Mouse (Mus musculus) CH12.LX (cell line): ENCODE measurements at regions not wholly inside any gene's neighbourhood (a gene's known extent, or its start where the extent isn't known, plus 50 kb on each side); places are given as distances from the start of the nearest gene placed in this dataset.

Experiments used
- DNase-seq: peaks from one replicate; pipeline ENCODE4 v3.0.0-alpha.2; 2013; ENCODE audit errors: extremely low read depth
- H3K27ac ChIP-seq: 2 replicates; pipeline ENCODE4 v1.5.1; 2012; ENCODE audit warnings: low read depth, mild to moderate bottlenecking, control low read depth, moderate library complexity; ENCODE audit not compliant: insufficient read depth
- H3K27me3 ChIP-seq: replicated peaks from 2 replicates; pipeline ENCODE3; 2012; ENCODE audit warnings: inconsistent platforms
- H3K36me3 ChIP-seq, 2 experiments: replicated peaks in 1 of 2; 2 replicates each; pipeline versions ENCODE3 to v1.6.1; 2012; ENCODE audit warnings: inconsistent platforms in 1 of 2, low read length in 1 of 2, mild to moderate bottlenecking in 1 of 2, mixed read lengths in 1 of 2, moderate library complexity in 1 of 2; ENCODE audit not compliant: control insufficient read depth in 1 of 2, insufficient read depth in 1 of 2
- H3K4me1 ChIP-seq, 2 experiments: 2 replicates each; pipeline ENCODE4 v1.6.1; 2012; ENCODE audit warnings: inconsistent platforms in 1 of 2, moderate library complexity in 1 of 2; ENCODE audit not compliant: insufficient read depth in 2 of 2, control insufficient read depth in 1 of 2
- H3K4me2 ChIP-seq: 2 replicates; pipeline ENCODE4 v1.6.1; 2012; ENCODE audit warnings: low read depth, mild to moderate bottlenecking, control low read depth; ENCODE audit not compliant: poor library complexity, insufficient read depth, severe bottlenecking
- H3K4me3 ChIP-seq, 3 experiments: fragments of 150-350 bp in 1 of 3; sonication (generic) in 1 of 3; replicated peaks in 1 of 3; 2 replicates each; pipeline versions ENCODE3 to v1.5.1; 2011 to 2012; ENCODE audit warnings: low read depth in 2 of 3, low read length in 2 of 3, mild to moderate bottlenecking in 2 of 3, moderate library complexity in 2 of 3, control low read depth in 1 of 3, improper control_type of control experiment in 1 of 3, inconsistent platforms in 1 of 3, mixed read lengths in 1 of 3; ENCODE audit not compliant: poor library complexity in 1 of 3
- H3K79me2 ChIP-seq: replicated peaks from 2 replicates; pipeline ENCODE4 v1.6.1; 2012; ENCODE audit warnings: mild to moderate bottlenecking, moderate library complexity; ENCODE audit not compliant: control insufficient read depth, poor library complexity, insufficient read depth, severe bottlenecking; ENCODE audit errors: extremely low read depth
- H3K9ac ChIP-seq: 2 replicates; pipeline ENCODE4 v1.6.1; 2012; ENCODE audit warnings: low read depth, mild to moderate bottlenecking, control low read depth, moderate library complexity; ENCODE audit not compliant: insufficient read depth
- H3K9me3 ChIP-seq: replicated peaks from 2 replicates; pipeline ENCODE3; 2012; ENCODE audit warnings: low read length, inconsistent platforms, mixed read lengths
- BHLHE40 ChIP-seq: IDR thresholded peaks from 2 replicates; pipeline ENCODE4 v1.6.1; 2011; ENCODE audit warnings: mild to moderate bottlenecking, low read depth, low read length, improper control_type of control experiment
- CHD2 ChIP-seq: IDR thresholded peaks from 2 replicates; pipeline ENCODE4 v1.6.1; 2011; ENCODE audit warnings: low read length, improper control_type of control experiment
- CTCF ChIP-seq, 2 experiments: IDR thresholded peaks in 1 of 2; conservative IDR thresholded peaks in 1 of 2; 2 replicates each; pipeline ENCODE4 v1.5.1; 2011 to 2012; ENCODE audit warnings: low read depth in 2 of 2, low read length in 2 of 2, improper control_type of control experiment in 1 of 2, inconsistent platforms in 1 of 2, mild to moderate bottlenecking in 1 of 2, moderate library complexity in 1 of 2
- GABPA ChIP-seq: IDR thresholded peaks from 2 replicates; pipeline ENCODE4 v1.6.1; 2012; ENCODE audit warnings: low read depth, low read length, improper control_type of control experiment, inconsistent platforms; ENCODE audit not compliant: insufficient replicate concordance
- HCFC1 ChIP-seq: IDR thresholded peaks from 2 replicates; pipeline ENCODE4 v1.6.1; 2012; ENCODE audit warnings: low read depth, mild to moderate bottlenecking, inconsistent platforms, low read length, improper control_type of control experiment
- IRF4 ChIP-seq: IDR thresholded peaks from 2 replicates; pipeline ENCODE4 v1.6.1; 2014; ENCODE audit warnings: low read depth, mild to moderate bottlenecking, inconsistent platforms, low read length, improper control_type of control experiment
- JUN ChIP-seq: IDR thresholded peaks from 2 replicates; pipeline ENCODE4 v1.6.1; 2011; ENCODE audit warnings: low read depth, mild to moderate bottlenecking, low read length, improper control_type of control experiment, moderate library complexity; ENCODE audit not compliant: insufficient read depth
- KAT2A ChIP-seq: IDR thresholded peaks from 2 replicates; pipeline ENCODE4 v1.6.1; 2012; ENCODE audit warnings: low read length, improper control_type of control experiment, inconsistent platforms; ENCODE audit not compliant: insufficient replicate concordance
- MAFK ChIP-seq: IDR thresholded peaks from 2 replicates; pipeline ENCODE4 v1.6.1; 2011; ENCODE audit warnings: low read length, improper control_type of control experiment; ENCODE audit not compliant: insufficient replicate concordance
- MAZ ChIP-seq: IDR thresholded peaks from 2 replicates; pipeline ENCODE4 v1.6.1; 2012; ENCODE audit warnings: low read depth, mild to moderate bottlenecking, inconsistent platforms, low read length, improper control_type of control experiment, moderate library complexity
- MYC ChIP-seq: IDR thresholded peaks from 2 replicates; pipeline ENCODE4 v1.6.1; 2011; ENCODE audit warnings: low read depth, mild to moderate bottlenecking, improper control_type of control experiment, low read length
- NELFE ChIP-seq: IDR thresholded peaks from 2 replicates; pipeline ENCODE4 v1.6.1; 2011; ENCODE audit warnings: low read depth, low read length, improper control_type of control experiment
- POLR2A ChIP-seq: IDR thresholded peaks from 2 replicates; pipeline ENCODE4 v1.6.1; 2011; ENCODE audit warnings: low read depth, mild to moderate bottlenecking, improper control_type of control experiment, low read length
- RAD21 ChIP-seq: IDR thresholded peaks from 2 replicates; pipeline ENCODE4 v1.6.1; 2011; ENCODE audit warnings: low read depth, mild to moderate bottlenecking, low read length, improper control_type of control experiment, moderate library complexity
- SIN3A ChIP-seq: IDR thresholded peaks from 2 replicates; pipeline ENCODE4 v1.6.1; 2012; ENCODE audit warnings: low read length, improper control_type of control experiment, inconsistent platforms
- SMC3 ChIP-seq: IDR thresholded peaks from 2 replicates; pipeline ENCODE4 v1.6.1; 2011; ENCODE audit warnings: low read depth, low read length, improper control_type of control experiment
- UBTF ChIP-seq: IDR thresholded peaks from 2 replicates; pipeline ENCODE4 v1.6.1; 2012; ENCODE audit warnings: low read depth, mild to moderate bottlenecking, inconsistent platforms, low read length, improper control_type of control experiment, moderate library complexity
- ZC3H11A ChIP-seq: IDR thresholded peaks from 2 replicates; pipeline ENCODE4 v1.6.1; 2012; ENCODE audit warnings: low read depth, mild to moderate bottlenecking, inconsistent platforms, low read length, improper control_type of control experiment
- ZNF384 ChIP-seq: IDR thresholded peaks from 2 replicates; pipeline ENCODE4 v1.6.1; 2012; ENCODE audit warnings: low read depth, low read length, improper control_type of control experiment, inconsistent platforms
- dilution Hi-C: fragments of 300-500 bp; cut with MboI; formaldehyde crosslinking; loops from 2 replicates; pipeline ENCODE4 v1.14.3; 2020; ENCODE audit warnings: low sequenced_read_pairs; ENCODE audit not compliant: extremely low pct_unique_long_range_greater_than_20kb, extremely low pct_ligation_motif_present
- in situ Hi-C: fragments of 300-500 bp; cut with MboI; formaldehyde crosslinking; loops from 3 replicates; pipeline ENCODE4 v1.14.3; 2019; ENCODE audit warnings: low sequenced_read_pairs, low pct_ligation_motif_present, low pct_unique_long_range_greater_than_20kb, mixed read lengths

GRCm38 (mm10) chr14:99373682-99374081, 75.2 kb downstream of the Klf5 start:
- H3K79me2 ChIP-seq: no peaks in the 10 kb centered on the region
- peak overlapping the region; percentile 21; the same call in 1 of the 2 replicates for H3K4me2 ChIP-seq
- dilution Hi-C loops (no loop called here), in situ Hi-C loops (no loop called here)
- H3K4me1 ChIP-seq: peaks cover 0 to 3% of the 10 kb centered on the region in 2 experiments; a peak in 2 of 4 replicates
- no peaks in the 10 kb centered on the region for H3K27me3 ChIP-seq
- DNase-seq: peak; percentile 4
- H3K9ac ChIP-seq: no peak overlapping the region
- H3K27ac ChIP-seq: no peak overlapping the region
- no peak overlapping the region for H3K4me3 ChIP-seq
- H3K36me3 ChIP-seq: no peaks in the 10 kb centered on the region
- no peaks in the 10 kb centered on the region for H3K9me3 ChIP-seq
- TF ChIP-seq UBTF: no peak
- TF ChIP-seq IRF4: peak; percentile 22; the same call in 1 of the 2 replicates
- TF ChIP-seq, all 38 proteins: peak for 1

GRCm38 (mm10) chr14:99375040-99375610, 76.6 kb downstream of the Klf5 start:
- TF ChIP-seq BHLHE40 (peak; percentile 34; the same call in 1 of the 2 replicates), IRF4 (no peak), HCFC1 (no peak), GABPA (no peak), KAT2A (no peak)
- TF ChIP-seq, all 38 proteins: peak for 1
- Histone ChIP-seq H3K27ac (no peak overlapping the region), H3K4me3 (no peak overlapping the region), H3K9ac (no peak overlapping the region), H3K36me3 (no peaks in the 10 kb centered on the region), H3K4me1 (peaks cover 0 to 3% of the 10 kb centered on the region in 2 experiments; a peak in 2 of 4 replicates), H3K27me3 (no peaks in the 10 kb centered on the region), H3K79me2 (no peaks in the 10 kb centered on the region), H3K4me2 (no peak overlapping the region), H3K9me3 (no peaks in the 10 kb centered on the region)
- dilution Hi-C loops (no loop called here), in situ Hi-C loops (no loop called here)
- no peak for DNase-seq

DNA sequence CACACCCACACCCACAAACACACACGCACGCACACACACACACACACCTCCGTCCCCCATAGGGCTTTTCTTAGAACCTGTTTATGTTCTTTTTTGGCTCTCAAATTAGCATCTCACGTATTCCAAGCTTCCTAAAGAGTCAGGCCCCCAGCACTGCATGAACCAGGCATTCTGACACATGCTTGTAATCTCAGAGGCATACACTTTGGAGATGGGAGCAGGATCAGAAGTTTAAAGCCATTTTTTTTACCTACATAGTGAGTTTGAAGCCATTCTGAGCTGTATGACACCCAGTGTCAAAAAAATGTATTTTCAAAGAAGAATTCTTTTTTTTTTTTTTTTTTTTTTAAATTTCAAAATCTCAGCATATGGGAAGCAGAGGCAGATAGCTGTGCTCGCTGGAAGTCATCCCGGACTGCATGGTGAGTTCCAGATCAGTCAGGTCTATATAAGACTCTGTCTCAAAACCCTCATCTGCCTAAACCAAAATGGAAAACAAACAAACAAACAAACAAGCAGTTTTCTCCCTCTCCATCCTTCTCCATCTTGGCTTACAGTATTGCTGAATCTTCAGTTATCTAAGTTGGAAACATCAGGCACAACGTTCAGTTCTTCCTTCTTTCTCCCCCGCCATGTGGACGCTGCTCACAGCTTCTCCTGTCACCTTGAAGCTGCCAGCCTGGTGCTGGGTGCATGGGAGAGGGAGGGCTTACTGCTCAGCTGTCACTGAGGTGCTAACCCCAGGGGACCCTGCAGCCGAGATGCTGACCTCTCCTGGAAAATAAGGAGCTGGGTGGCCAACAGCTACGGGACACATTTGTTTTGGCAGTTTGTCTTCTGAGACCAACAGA, 78.4 kb downstream of the Klf5 start:
- Histone ChIP-seq H3K9ac (no peak overlapping the region), H3K27me3 (no peaks in the 10 kb centered on the region), H3K27ac (no peak overlapping the region), H3K4me2 (no peak overlapping the region), H3K36me3 (no peaks in the 10 kb centered on the region), H3K9me3 (no peaks in the 10 kb centered on the region), H3K4me1 (peaks cover 0 to 3% of the 10 kb centered on the region in 2 experiments; a peak in 2 of 4 replicates), H3K4me3 (no peak overlapping the region), H3K79me2 (no peaks in the 10 kb centered on the region)
- no peak for DNase-seq
- dilution Hi-C loops: no loop called here
- TF ChIP-seq RAD21: no peak
- TF ChIP-seq ZC3H11A: no peak
- TF ChIP-seq CTCF (conservative IDR thresholded peaks at IDR 0.05 in 1 of 2, IDR thresholded peaks at IDR 0.05 in 1 of 2; ENCODE audit: low read depth in 2 of 2, low read length in 2 of 2): no peak
- TF ChIP-seq CHD2: no peak
- no peak for TF ChIP-seq SMC3
- no peak for TF ChIP-seq POLR2A
- no peak for TF ChIP-seq MAFK
- TF ChIP-seq MYC: no peak
- no peak for TF ChIP-seq ZNF384
- TF ChIP-seq MAZ: no peak
- no peak for TF ChIP-seq NELFE
- no peak for TF ChIP-seq JUN
- TF ChIP-seq SIN3A: no peak
- no peak for TF ChIP-seq BHLHE40
- in situ Hi-C loops: no loop called here
